In genomic region chr3:101634141-101634900, GRCm38 (mm10) we compare ENCODE assay signal across 15 mouse cellular contexts. TPM values are rescaled to one million over a fixed set of nuclear protein-coding genes. Genes with fewer than 3 reads are reported as not detected.
A peak's percentile ranks its signal among the peaks of the same experiment; 100 is the strongest.
DNase-seq lines count a peak whose midpoint lies in the region; ATAC-seq and TF ChIP-seq lines count a peak whose summit lies in the region.
"Had no signal": no experiment of that assay in that cellular context is flagged by ENCODE, and none has a peak within 500 bp of the region (broad histone marks: within the 10 kb centered on the region; RNA-seq: fewer than 3 reads in every experiment).

No protein-coding gene starts in this region.

- no peak overlapping the region for H3K9ac ChIP-seq in midbrain, embryonic 11.5 days (ENCODE audit: low read length)
- no peak overlapping the region for H3K9ac ChIP-seq in hindbrain, postnatal 0 days (replicated peaks; ENCODE audit: low read length)
- no peak overlapping the region for H3K9ac ChIP-seq in midbrain, embryonic 16.5 days (ENCODE audit: low read depth, low read length)
- H3K9ac ChIP-seq: embryonic facial prominence, embryonic 12.5 days; forebrain, embryonic 13.5 days; intestine, embryonic 15.5 days; limb, embryonic 15.5 days; midbrain, embryonic 12.5 days had no signal

- no peaks in the 10 kb centered on the region for H3K36me3 ChIP-seq in midbrain, embryonic 11.5 days (ENCODE audit: control insufficient read depth, insufficient read depth, low read length)
- H3K36me3 ChIP-seq in midbrain, embryonic 10.5 days = no peaks in the 10 kb centered on the region
- no peaks in the 10 kb centered on the region for H3K36me3 ChIP-seq in hindbrain, postnatal 0 days (ENCODE audit: insufficient read depth, low read length)
- H3K36me3 ChIP-seq in midbrain, embryonic 16.5 days (ENCODE audit: control insufficient read depth, insufficient read depth, low read length) = no peaks in the 10 kb centered on the region
- H3K36me3 ChIP-seq: embryonic facial prominence, embryonic 12.5 days; intestine, embryonic 15.5 days; limb, embryonic 15.5 days; midbrain, embryonic 12.5 days had no signal

- peak; percentile 74 for DNase-seq in midbrain, embryonic 11.5 days (ENCODE audit: low spot score, missing footprints)
- DNase-seq in midbrain, embryonic 10.5 days (ENCODE audit: low spot score) = no peak
- peak; percentile 28 for DNase-seq in hindbrain, postnatal 0 days (ENCODE audit: low spot score)
- peak; percentile 82 for DNase-seq in telencephalon, adult 2 months (ENCODE audit: low read depth, low spot score)
- DNase-seq in adrenal gland, postnatal 10 days = no peak
- DNase-seq in embryo, embryonic 9.5 days (ENCODE audit: extremely low spot score) = no peak
- DNase-seq: cerebellum, adult 9-10 months; gastrocnemius, postnatal 25 days; kidney, postnatal 4 days had no signal

- H3K27ac ChIP-seq in midbrain, embryonic 11.5 days (ENCODE audit: low read depth, low read length) = no peak overlapping the region
- no peak overlapping the region for H3K27ac ChIP-seq in midbrain, embryonic 10.5 days (replicated peaks)
- no peak overlapping the region for H3K27ac ChIP-seq in hindbrain, postnatal 0 days
- peak overlapping the region; percentile 8; the same call in 1 of the 2 replicates for H3K27ac ChIP-seq in midbrain, embryonic 16.5 days (ENCODE audit: low read length)
- H3K27ac ChIP-seq: embryonic facial prominence, embryonic 12.5 days; forebrain, embryonic 13.5 days; intestine, embryonic 15.5 days; limb, embryonic 15.5 days; midbrain, embryonic 12.5 days had no signal

- 83% methylated on average over 9 of the region's 9 CpGs for WGBS in midbrain, embryonic 11.5 days
- 85% methylated on average over 9 of the region's 9 CpGs for WGBS in midbrain, embryonic 10.5 days
- WGBS in hindbrain, postnatal 0 days = 78% methylated on average over 9 of the region's 9 CpGs
- 69% methylated on average over 9 of the region's 9 CpGs for WGBS in midbrain, embryonic 16.5 days

- H3K4me3 ChIP-seq in midbrain, embryonic 11.5 days (ENCODE audit: low read depth, low read length) = no peak overlapping the region
- no peak overlapping the region for H3K4me3 ChIP-seq in midbrain, embryonic 10.5 days
- H3K4me3 ChIP-seq in hindbrain, postnatal 0 days (ENCODE audit: low read length) = no peak overlapping the region
- no peak overlapping the region for H3K4me3 ChIP-seq in midbrain, embryonic 16.5 days (ENCODE audit: low read depth, low read length)
- H3K4me3 ChIP-seq: embryonic facial prominence, embryonic 12.5 days; forebrain, embryonic 13.5 days; intestine, embryonic 15.5 days; limb, embryonic 15.5 days; midbrain, embryonic 12.5 days had no signal

- no peaks in the 10 kb centered on the region for H3K27me3 ChIP-seq in midbrain, embryonic 11.5 days (ENCODE audit: control insufficient read depth, insufficient read depth, low read length)
- no peaks in the 10 kb centered on the region for H3K27me3 ChIP-seq in midbrain, embryonic 10.5 days (ENCODE audit: low read depth, poor library complexity, severe bottlenecking)
- no peaks in the 10 kb centered on the region for H3K27me3 ChIP-seq in hindbrain, postnatal 0 days (ENCODE audit: insufficient read depth, low read length)
- no peaks in the 10 kb centered on the region for H3K27me3 ChIP-seq in midbrain, embryonic 16.5 days (ENCODE audit: control insufficient read depth, insufficient read depth, low read depth, low read length)
- H3K27me3 ChIP-seq: embryonic facial prominence, embryonic 12.5 days; forebrain, embryonic 13.5 days; intestine, embryonic 15.5 days; limb, embryonic 15.5 days; midbrain, embryonic 12.5 days had no signal

- no peak for ATAC-seq in midbrain, embryonic 11.5 days (ENCODE audit: low FRiP score)
- 0 out of 2 replicates have a peak, but pooled peaks have one; percentile 29 for ATAC-seq in hindbrain, postnatal 0 days
- ATAC-seq in midbrain, embryonic 16.5 days = peak; percentile 87; the same call in 1 of the 2 replicates
- ATAC-seq: forebrain, embryonic 13.5 days; intestine, embryonic 15.5 days had no signal

- H3K4me2 ChIP-seq in midbrain, embryonic 11.5 days = no peak overlapping the region
- no peak overlapping the region for H3K4me2 ChIP-seq in hindbrain, postnatal 0 days (ENCODE audit: low read depth, low read length)
- no peak overlapping the region for H3K4me2 ChIP-seq in midbrain, embryonic 16.5 days (ENCODE audit: low read length)
- H3K4me2 ChIP-seq: embryonic facial prominence, embryonic 12.5 days; forebrain, embryonic 13.5 days; intestine, embryonic 15.5 days; limb, embryonic 15.5 days; midbrain, embryonic 12.5 days had no signal

- no peaks in the 10 kb centered on the region for H3K4me1 ChIP-seq in midbrain, embryonic 11.5 days (ENCODE audit: control insufficient read depth, insufficient read depth, low read length)
- H3K4me1 ChIP-seq in midbrain, embryonic 10.5 days = peaks cover 7% of the 10 kb centered on the region
- 0 out of 2 replicates have a peak, but pooled peaks cover 5% of the 10 kb centered on the region for H3K4me1 ChIP-seq in hindbrain, postnatal 0 days (ENCODE audit: insufficient read depth, low read length)
- H3K4me1 ChIP-seq in midbrain, embryonic 16.5 days (ENCODE audit: control insufficient read depth, insufficient read depth, low read length) = peaks cover 14% of the 10 kb centered on the region
- H3K4me1 ChIP-seq: embryonic facial prominence, embryonic 12.5 days; intestine, embryonic 15.5 days; limb, embryonic 15.5 days had no signal

- no peak for TF ChIP-seq CTCF in hindbrain, postnatal 0 days (IDR thresholded peaks at IDR 0.05; ENCODE audit: low read depth)

- no peaks in the 10 kb centered on the region; the same call in 1 of the 2 replicates for H3K9me3 ChIP-seq in midbrain, embryonic 11.5 days (ENCODE audit: control insufficient read depth, low read length)
- H3K9me3 ChIP-seq in midbrain, embryonic 10.5 days (replicated peaks) = no peaks in the 10 kb centered on the region
- no peaks in the 10 kb centered on the region for H3K9me3 ChIP-seq in hindbrain, postnatal 0 days (ENCODE audit: low read length)
- H3K9me3 ChIP-seq in midbrain, embryonic 16.5 days (replicated peaks; ENCODE audit: control insufficient read depth, low read length, poor library complexity, severe bottlenecking) = no peaks in the 10 kb centered on the region
- H3K9me3 ChIP-seq: embryonic facial prominence, embryonic 12.5 days; forebrain, embryonic 13.5 days; intestine, embryonic 15.5 days; limb, embryonic 15.5 days; midbrain, embryonic 12.5 days had no signal

RNA-seq across cellular contexts. Expression of gene Atp1a1, which starts 29.8 kb away (rescaled TPM):
- polyA plus RNA-seq in midbrain, embryonic 11.5 days (2014; fragmentation: Nextera tagmentation; extraction: Ambion mirVana) = 81.3 and 87.0 TPM in 2 replicates
- 39.6 and 43.5 TPM in 2 replicates for polyA plus RNA-seq in midbrain, embryonic 10.5 days (2016; fragmentation: Nextera tagmentation; extraction: Ambion mirVana)
- 244 and 264 TPM in 2 replicates for total RNA-seq in hindbrain, postnatal 0 days (2014; rRNA removed)
- 66.3 and 66.4 TPM in 2 replicates for polyA plus RNA-seq in hindbrain, postnatal 0 days (2015; fragmentation: Nextera tagmentation; extraction: Ambion mirVana)
- polyA plus RNA-seq in midbrain, embryonic 16.5 days (2015; fragmentation: Nextera tagmentation; extraction: Ambion mirVana) = 58.4 and 61.3 TPM in 2 replicates
- 100 to 1,000 TPM; 434 to 467 TPM for total RNA-seq in adrenal gland, postnatal 10 days (2021)

Comparison
In these comparisons a context has a peak if more than half of its experiments do, and no peak if none do; other contexts are left out.
1. DNase-seq: peak in midbrain, embryonic 11.5 days (single experiment), hindbrain, postnatal 0 days (single experiment) and telencephalon, adult 2 months (single experiment); none in midbrain, embryonic 10.5 days (single experiment), adrenal gland, postnatal 10 days (single experiment) and embryo, embryonic 9.5 days (single experiment).